Mouse (Mus musculus) liver, adult 10 weeks (tissue): ENCODE data around the gene G530012D18Rik. TPM values are rescaled to one million over a fixed set of nuclear protein-coding genes. Genes with fewer than 3 reads are reported as not detected.

Experiments used
- polyA plus RNA-seq: library from polyadenylated mRNA; stranded (reverse); fragments of 350-450 nt; fragmentation: Illumina TruSeq; extraction: RNeasy Lipid Tissue Mini Kit (QIAGEN cat#74804); gene quantifications from one replicate; pipeline ENCODE4 v1.2.3, GENCODE M21; 2014; ENCODE audit warnings: low read depth, low replicate concordance

The G530012D18Rik gene
- not detected for polyA plus RNA-seq

GRCm38 (mm10) chr1:85575376-85575775, at the start of gene G530012D18Rik:
Gene G530012D18Rik, plus strand, starts transcription at chr1:85575676.

GRCm38 (mm10) chr1:85598271-85599012, 23.0 kb downstream of the G530012D18Rik start, which contains the start of gene Sp110:
Gene Sp110, minus strand, starts transcription at chr1:85598817.

GRCm38 (mm10) chr1:85600078-85600477, 24.6 kb downstream of the G530012D18Rik start, which contains the start of gene Sp140:
Gene Sp140, plus strand, starts transcription at chr1:85600378.

Other genes with a start within 250 kb of the G530012D18Rik start
- gene Sp110, start 23.1 kb downstream of the G530012D18Rik start, polyA plus RNA-seq = 2.8 TPM
- 7.1 TPM for gene Sp140, start 24.7 kb downstream of the G530012D18Rik start, polyA plus RNA-seq
- 18.2 TPM for gene Sp100, start 74.3 kb downstream of the G530012D18Rik start, polyA plus RNA-seq
- gene A630001G21Rik, start 203.0 kb downstream of the G530012D18Rik start, polyA plus RNA-seq = 0.64 TPM
- gene Cab39, start 217.8 kb downstream of the G530012D18Rik start, polyA plus RNA-seq = 67.9 TPM